Mouse (Mus musculus): Measurements from ENCODE around the gene Ccdc81. TPM values are rescaled to one million over a fixed set of nuclear protein-coding genes. Genes with fewer than 3 reads are reported as not detected.

The Ccdc81 gene
- total and polyA plus RNA-seq, 3 experiments, result not detected

GRCm38 (mm10) chr7:89837841-89838240 is 65.6 kb downstream of the Ccdc81 start:
- H3K36me3 ChIP-seq (ENCODE audit: control insufficient read depth in 1 of 2, insufficient read depth in 2 of 2, low read length in 2 of 2), result no peaks in the 10 kb centered on the region
- no peak overlapping the region for H3K9ac ChIP-seq (ENCODE audit: control insufficient read depth, low read depth, low read length, poor library complexity, severe bottlenecking)
- H3K9me3 ChIP-seq (replicated peaks; ENCODE audit: insufficient read depth, low read length), result no peaks in the 10 kb centered on the region
- no peaks in the 10 kb centered on the region for H3K79me2 ChIP-seq (ENCODE audit: control insufficient read depth, insufficient read depth, low read length, poor library complexity)
- no peaks in the 10 kb centered on the region for H3K4me1 ChIP-seq (ENCODE audit: control insufficient read depth in 1 of 2, insufficient read depth in 2 of 2, low read length in 2 of 2)
- H3K27me3 ChIP-seq (ENCODE audit: control insufficient read depth in 1 of 2, insufficient read depth in 2 of 2, low read length in 2 of 2), result no peaks in the 10 kb centered on the region
- no peak overlapping the region for H3K4me3 ChIP-seq (ENCODE audit: control insufficient read depth in 1 of 2, insufficient read depth in 1 of 2, low read depth in 2 of 2, low read length in 2 of 2)
- no peak overlapping the region for H3K27ac ChIP-seq (ENCODE audit: control insufficient read depth, low read depth, low read length)
- TF ChIP-seq ELF1 (IDR thresholded peaks at IDR 0.05; ENCODE audit: low read depth, low read length) (no peak), KAT2A (conservative IDR thresholded peaks at IDR 0.05; ENCODE audit: low read depth, low read length) (no peak), ZC3H11A (IDR thresholded peaks at IDR 0.05; ENCODE audit: low read depth, low read length) (no peak), POLR2AphosphoS5 (IDR thresholded peaks at IDR 0.05; ENCODE audit: borderline replicate concordance, low read depth, low read length) (no peak), ZNF384 (IDR thresholded peaks at IDR 0.05; ENCODE audit: low read depth, low read length) (no peak), NELFE (IDR thresholded peaks at IDR 0.05; ENCODE audit: low read depth, low read length) (no peak), ZMIZ1 (IDR thresholded peaks at IDR 0.05; ENCODE audit: low read depth, low read length) (no peak), SIN3A (IDR thresholded peaks at IDR 0.05; ENCODE audit: low read length) (no peak), MYC (IDR thresholded peaks at IDR 0.05; ENCODE audit: low read depth, low read length) (no peak), RAD21 (IDR thresholded peaks at IDR 0.05; ENCODE audit: low read depth, low read length) (no peak), BHLHE40 (IDR thresholded peaks at IDR 0.05; ENCODE audit: borderline replicate concordance, low read depth, low read length) (no peak), MAZ (IDR thresholded peaks at IDR 0.05; ENCODE audit: low read depth, low read length) (no peak)
- DNase-seq (ENCODE audit: low read depth, low spot score), result no peak

GRCm38 (mm10) chr7:89836676-89837075 is 66.8 kb downstream of the Ccdc81 start:
- no peak for DNase-seq (ENCODE audit: low read depth, low spot score)
- Histone ChIP-seq H3K79me2 (ENCODE audit: control insufficient read depth, insufficient read depth, low read length, poor library complexity) (no peaks in the 10 kb centered on the region), H3K36me3 (ENCODE audit: control insufficient read depth in 1 of 2, insufficient read depth in 2 of 2, low read length in 2 of 2) (no peaks in the 10 kb centered on the region), H3K27me3 (ENCODE audit: control insufficient read depth in 1 of 2, insufficient read depth in 2 of 2, low read length in 2 of 2) (no peaks in the 10 kb centered on the region), H3K4me1 (ENCODE audit: control insufficient read depth in 1 of 2, insufficient read depth in 2 of 2, low read length in 2 of 2) (no peaks in the 10 kb centered on the region), H3K4me3 (ENCODE audit: control insufficient read depth in 1 of 2, insufficient read depth in 1 of 2, low read depth in 2 of 2, low read length in 2 of 2) (no peak overlapping the region), H3K27ac (ENCODE audit: control insufficient read depth, low read depth, low read length) (no peak overlapping the region), H3K9me3 (replicated peaks; ENCODE audit: insufficient read depth, low read length) (no peaks in the 10 kb centered on the region), H3K9ac (ENCODE audit: control insufficient read depth, low read depth, low read length, poor library complexity, severe bottlenecking) (no peak overlapping the region)
- no peak for TF ChIP-seq MAZ (IDR thresholded peaks at IDR 0.05; ENCODE audit: low read depth, low read length)
- TF ChIP-seq UBTF (IDR thresholded peaks at IDR 0.05; ENCODE audit: borderline replicate concordance, insufficient read depth, low read depth, low read length), result no peak
- no peak for TF ChIP-seq TBP (IDR thresholded peaks at IDR 0.05; ENCODE audit: low read depth, low read length)
- TF ChIP-seq CHD2 (IDR thresholded peaks at IDR 0.05; ENCODE audit: low read length), result no peak
- TF ChIP-seq E2F4 (IDR thresholded peaks at IDR 0.05; ENCODE audit: borderline replicate concordance, low read depth, low read length), result no peak
- TF ChIP-seq SMC3 (IDR thresholded peaks at IDR 0.05; ENCODE audit: low read depth, low read length), result no peak
- TF ChIP-seq ZMIZ1 (IDR thresholded peaks at IDR 0.05; ENCODE audit: low read depth, low read length), result no peak
- no peak for TF ChIP-seq EP300 (IDR thresholded peaks at IDR 0.05; ENCODE audit: low read depth in 1 of 2, low read length in 2 of 2)
